Mouse (Mus musculus) ES-E14 (cell line): ENCODE measurements around the gene Mid1ip1. TPM values are rescaled to one million over a fixed set of nuclear protein-coding genes. Genes with fewer than 3 reads are reported as not detected.

ENCODE experiments used
- DNase-seq: peaks from one replicate; pipeline ENCODE4 v3.0.0-alpha.2; 2013; ENCODE audit warnings: low read depth, low spot score
- H3K27ac ChIP-seq: 2 replicates; pipeline ENCODE4 v1.5.1; 2012; ENCODE audit warnings: low read depth, mild to moderate bottlenecking, low read length, moderate library complexity, mixed read lengths; ENCODE audit not compliant: poor library complexity, insufficient read depth, severe bottlenecking
- H3K36me3 ChIP-seq: 2 replicates; pipeline ENCODE4 v1.6.1; 2012; ENCODE audit warnings: mild to moderate bottlenecking, low read length, moderate library complexity, mixed read lengths; ENCODE audit not compliant: control insufficient read depth, poor library complexity, insufficient read depth, severe bottlenecking
- H3K4me1 ChIP-seq, 2 experiments: fragments of 150-350 bp in 1 of 2; sonication (generic) in 1 of 2; 2 replicates each; pipeline ENCODE4 v1.6.1; 2012; ENCODE audit warnings: low read length in 2 of 2, mild to moderate bottlenecking in 1 of 2, mixed read lengths in 1 of 2; ENCODE audit not compliant: control insufficient read depth in 2 of 2, insufficient read depth in 2 of 2, poor library complexity in 1 of 2
- H3K4me3 ChIP-seq, 2 experiments: fragments of 150-350 bp in 1 of 2; sonication (generic) in 1 of 2; 2 replicates each; pipeline ENCODE4 v1.5.1; 2012; ENCODE audit warnings: low read length in 2 of 2, low read depth in 1 of 2, mild to moderate bottlenecking in 1 of 2, mixed read lengths in 1 of 2; ENCODE audit not compliant: insufficient read depth in 1 of 2, poor library complexity in 1 of 2, severe bottlenecking in 1 of 2
- H3K9ac ChIP-seq: 2 replicates; pipeline ENCODE4 v1.6.1; 2012; ENCODE audit warnings: low read depth, mild to moderate bottlenecking, low read length, mixed read lengths; ENCODE audit not compliant: poor library complexity, insufficient read depth, severe bottlenecking
- H3K9me3 ChIP-seq: fragments of 150-350 bp; sonication (generic); 2 replicates; pipeline ENCODE4 v1.6.1; 2012; ENCODE audit warnings: low read depth, mild to moderate bottlenecking, low read length; ENCODE audit not compliant: control insufficient read depth, insufficient read depth
- CHD2 ChIP-seq: IDR thresholded peaks from 2 replicates; pipeline ENCODE4 v1.6.1; 2014; ENCODE audit warnings: mild to moderate bottlenecking, low read depth, low read length, inconsistent platforms
- HCFC1 ChIP-seq: IDR thresholded peaks from 2 replicates; pipeline ENCODE4 v1.6.1; 2012; ENCODE audit warnings: low read length, inconsistent platforms, borderline replicate concordance; ENCODE audit not compliant: insufficient read depth
- MAFK ChIP-seq: IDR thresholded peaks from 2 replicates; pipeline ENCODE4 v1.6.1; 2014; ENCODE audit warnings: mild to moderate bottlenecking, low read depth, low read length, inconsistent platforms; ENCODE audit not compliant: insufficient read depth
- ZC3H11A ChIP-seq: IDR thresholded peaks from 2 replicates; pipeline ENCODE4 v1.6.1; 2012; ENCODE audit warnings: low read depth, mild to moderate bottlenecking, inconsistent platforms, low read length, borderline replicate concordance
- ZNF384 ChIP-seq: IDR thresholded peaks from 2 replicates; pipeline ENCODE4 v1.6.1; 2012; ENCODE audit warnings: low read depth, low read length, inconsistent platforms
- in situ Hi-C, 2 experiments: fragments of 600-800 bp; cut with MboI; formaldehyde crosslinking; loops; one replicate each; pipeline ENCODE4 v1.15.1; 2025; ENCODE audit warnings: low sequenced_read_pairs in 2 of 2, inconsistent platforms in 1 of 2; ENCODE audit not compliant: unreplicated experiment in 2 of 2
- total RNA-seq: library from RNA; depleted of rRNA; stranded (reverse); fragments of 300-350 nt; gene quantifications from 2 replicates; pipeline ENCODE4 v1.2.3, GENCODE M21; 2012

Gene Mid1ip1
- total RNA-seq, 1 experiment: 15.2 TPM

GRCm38 (mm10) chrX:10716917-10717763 lies 2.3 kb downstream of the Mid1ip1 start:
- peak; percentile 59 for DNase-seq
- peak overlapping the region; percentile 29; the same call in 1 of the 2 replicates for H3K27ac ChIP-seq
- peak overlapping the region; percentile 80 for H3K9ac ChIP-seq
- peaks cover 4% of the 10 kb centered on the region; the same call in 1 of the 2 replicates for H3K36me3 ChIP-seq
- no peaks in the 10 kb centered on the region for H3K9me3 ChIP-seq
- H3K4me3 ChIP-seq: peak overlapping the region; percentile 65 to 81
- H3K4me1 ChIP-seq: no peaks in the 10 kb centered on the region
- in situ Hi-C loops: no loop called here
- TF ChIP-seq ZC3H11A (no peak), ZNF384 (no peak), MAFK (no peak), HCFC1 (no peak), CHD2 (no peak)

- H3K36me3 ChIP-seq: peaks cover 4% of the 10 kb centered on the region; the same call in 1 of the 2 replicates
- peak overlapping the region; percentile 73 for H3K9ac ChIP-seq
- peak overlapping the region; percentile 65 to 81 for H3K4me3 ChIP-seq
- TF ChIP-seq MAFK (no peak), CHD2 (no peak)
- DNase-seq: no peak
- H3K4me1 ChIP-seq: no peaks in the 10 kb centered on the region
- H3K27ac ChIP-seq: no peak overlapping the region
- in situ Hi-C loops: no loop called here
- no peaks in the 10 kb centered on the region for H3K9me3 ChIP-seq
Measured at GRCm38 (mm10) chrX:10718021-10718837, 3.4 kb downstream of the Mid1ip1 start.

GRCm38 (mm10) chrX:10718838-10719539 lies 4.2 kb downstream of the Mid1ip1 start:
- Histone ChIP-seq H3K36me3 (peaks cover 4% of the 10 kb centered on the region; the same call in 1 of the 2 replicates), H3K9me3 (no peaks in the 10 kb centered on the region), H3K4me1 (no peaks in the 10 kb centered on the region), H3K9ac (peak overlapping the region; percentile 73), H3K27ac (no peak overlapping the region), H3K4me3 (peak overlapping the region; percentile 65 to 81)
- no peak for TF ChIP-seq ZC3H11A
- no peak for TF ChIP-seq ZNF384
- TF ChIP-seq CHD2: peak; percentile 63; the same call in 1 of the 2 replicates
- no peak for TF ChIP-seq HCFC1
- in situ Hi-C loops: no loop called here
- DNase-seq: no peak

- Histone ChIP-seq H3K4me1 (no peaks in the 10 kb centered on the region), H3K9me3 (no peaks in the 10 kb centered on the region), H3K36me3 (peaks cover 4% of the 10 kb centered on the region; the same call in 1 of the 2 replicates), H3K27ac (no peak overlapping the region), H3K4me3 (no peak overlapping the region), H3K9ac (no peak overlapping the region)
- DNase-seq: no peak
- TF ChIP-seq HCFC1: no peak
- TF ChIP-seq ZC3H11A: no peak
- TF ChIP-seq CHD2: no peak
- no peak for TF ChIP-seq MAFK
- TF ChIP-seq ZNF384: no peak
- in situ Hi-C loops: no loop called here
Measured at GRCm38 (mm10) chrX:10720391-10720790, 5.6 kb downstream of the Mid1ip1 start.
